Mouse (Mus musculus): ENCODE results near the gene Folr1.

The Folr1 gene

DNA sequence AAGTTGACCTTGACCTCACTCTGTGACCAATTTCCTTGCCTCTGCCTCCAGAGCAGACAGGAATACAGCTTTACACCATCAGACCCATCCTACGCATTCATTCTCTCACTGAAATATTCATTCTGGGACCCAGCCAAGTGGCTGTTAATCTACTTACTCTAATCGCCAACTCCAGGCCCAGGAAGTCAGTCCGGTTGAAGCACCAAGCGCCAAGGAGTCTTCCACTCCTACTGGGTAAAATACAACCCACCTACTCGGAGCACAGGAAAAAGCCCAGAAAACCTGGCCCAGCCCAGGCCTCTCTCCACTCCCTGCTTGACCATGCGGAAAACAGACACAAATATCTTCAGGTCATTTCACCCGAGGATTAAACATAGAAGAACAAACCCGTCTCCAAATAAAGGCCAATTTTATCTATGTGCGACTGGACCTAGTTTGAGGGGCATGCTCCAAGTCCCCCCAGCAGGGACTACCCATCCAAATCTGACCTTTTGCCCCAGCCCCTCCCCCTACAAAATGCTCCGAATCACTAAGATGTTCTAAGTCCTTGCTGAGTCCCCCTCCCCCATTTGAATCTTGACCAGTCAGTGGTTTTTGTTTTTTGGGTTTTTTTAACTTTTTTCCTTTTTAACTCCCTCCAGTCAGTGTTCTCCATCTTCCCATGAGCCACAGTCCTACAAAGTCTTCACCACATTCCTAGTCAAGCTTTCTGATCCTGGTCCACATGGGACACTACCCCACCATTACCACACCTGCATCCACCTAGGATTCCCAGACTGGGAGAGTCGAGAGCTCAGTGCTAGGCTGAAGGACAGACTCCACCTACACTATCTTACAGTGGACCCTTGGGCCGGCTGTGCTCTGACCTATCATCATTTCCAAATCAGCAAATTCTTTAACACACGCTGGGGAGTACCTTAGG lies 2.1 kb downstream of the Folr1 start:
- no peak for DNase-seq (ENCODE audit: low read depth)

DNA sequence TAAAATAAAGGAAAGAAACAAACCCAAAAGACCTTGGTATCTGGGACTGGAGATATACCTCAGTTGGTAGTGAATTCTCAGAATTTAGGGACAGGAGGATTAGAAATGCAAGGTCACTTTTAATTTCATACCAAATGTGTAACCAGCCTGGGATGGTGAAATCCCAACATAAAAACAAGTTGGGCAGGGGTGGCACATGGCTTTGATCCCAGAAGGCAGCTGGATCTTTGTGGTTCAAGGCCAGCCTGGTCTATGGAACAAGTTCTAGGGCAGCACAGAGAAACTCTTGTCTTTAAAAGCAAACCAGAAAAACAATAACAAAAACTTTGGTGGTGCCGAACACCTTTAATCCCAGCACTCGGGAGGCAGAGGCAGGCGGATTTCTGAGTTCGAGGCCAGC lies 3.1 kb downstream of the Folr1 start:
- no peak for DNase-seq (ENCODE audit: low read depth)

DNA sequence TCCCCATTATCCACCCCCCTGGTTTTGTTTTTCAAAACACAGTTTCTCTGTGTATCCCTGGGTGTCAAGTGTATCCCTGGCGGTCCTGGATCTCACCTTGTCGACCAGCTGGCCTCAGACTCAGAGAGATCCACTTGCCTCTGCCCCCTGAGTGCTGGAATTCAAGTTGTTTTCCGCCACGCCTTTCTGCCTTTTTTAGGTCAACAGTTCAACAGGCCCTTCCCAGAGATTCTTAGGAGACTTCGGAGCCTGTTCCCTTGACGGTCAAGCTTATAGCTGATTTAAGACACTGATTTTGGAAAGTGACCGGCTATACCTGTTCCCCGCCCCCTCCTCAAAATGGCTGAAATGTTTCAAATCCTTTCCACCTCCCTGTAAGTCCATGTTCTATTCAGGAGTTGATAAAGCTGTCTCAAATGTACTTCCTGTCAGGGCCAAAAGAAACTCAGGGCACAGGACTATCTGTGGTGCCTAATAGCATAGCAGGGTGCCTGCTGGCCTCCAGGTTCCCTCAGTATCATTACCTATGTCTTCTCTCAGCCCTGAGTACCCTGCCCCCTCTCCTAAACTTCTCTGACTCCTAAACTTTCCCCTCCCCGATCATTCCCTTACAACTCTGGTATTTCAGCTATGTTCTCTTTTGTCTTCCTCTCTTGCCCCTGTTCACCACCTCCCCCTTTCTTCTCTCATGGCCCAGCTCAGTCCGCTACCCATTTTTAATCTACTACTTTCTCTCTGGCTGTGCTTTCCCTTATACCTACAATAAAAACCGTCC lies 3.9 kb downstream of the Folr1 start:
- DNase-seq (ENCODE audit: low read depth), result no peak

DNA sequence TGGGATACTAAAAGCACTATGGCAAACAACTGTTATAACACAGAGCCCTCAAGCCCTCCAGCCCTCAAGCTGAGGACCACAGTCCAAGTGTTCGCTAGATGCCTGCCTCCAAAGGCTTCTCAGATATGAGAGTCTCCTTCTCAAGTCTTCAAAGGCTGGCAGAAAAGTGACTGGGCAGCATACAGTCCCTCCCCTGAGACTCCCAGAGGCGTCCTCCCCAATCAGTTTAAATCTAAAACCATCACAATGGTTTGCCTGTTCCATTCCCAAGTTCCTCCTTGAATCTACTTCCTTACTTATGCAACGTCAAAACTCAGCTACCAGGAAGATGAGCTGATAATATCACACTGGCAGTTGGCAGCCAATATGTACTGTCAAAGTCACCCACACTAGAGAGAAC lies 7.2 kb downstream of the Folr1 start, which contains the start of gene Anapc15:
Anapc15 (plus strand) TSS at position 301 of the 400 bp plus-strand sequence.
- DNase-seq (ENCODE audit: low read depth), result no peak

DNA sequence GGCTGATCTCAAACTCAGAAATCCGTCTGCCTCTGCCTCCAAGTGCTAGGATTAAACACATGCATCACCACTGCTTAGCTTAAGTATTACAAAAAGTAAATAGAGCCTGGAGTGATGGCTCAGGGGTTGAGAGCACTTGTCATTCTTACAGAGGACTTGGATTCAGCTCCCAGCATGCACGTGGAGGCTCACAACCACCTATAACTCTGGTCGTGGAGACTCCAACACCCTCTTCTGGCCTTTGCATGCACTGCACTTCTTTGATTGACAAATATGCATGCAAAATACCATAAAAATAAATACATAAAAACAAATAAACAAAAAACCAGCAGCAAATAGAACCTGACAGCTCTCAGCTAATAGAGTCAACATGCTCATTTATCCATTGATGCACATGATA lies 8.3 kb downstream of the Folr1 start:
- no peak for DNase-seq (ENCODE audit: low read depth)

DNA sequence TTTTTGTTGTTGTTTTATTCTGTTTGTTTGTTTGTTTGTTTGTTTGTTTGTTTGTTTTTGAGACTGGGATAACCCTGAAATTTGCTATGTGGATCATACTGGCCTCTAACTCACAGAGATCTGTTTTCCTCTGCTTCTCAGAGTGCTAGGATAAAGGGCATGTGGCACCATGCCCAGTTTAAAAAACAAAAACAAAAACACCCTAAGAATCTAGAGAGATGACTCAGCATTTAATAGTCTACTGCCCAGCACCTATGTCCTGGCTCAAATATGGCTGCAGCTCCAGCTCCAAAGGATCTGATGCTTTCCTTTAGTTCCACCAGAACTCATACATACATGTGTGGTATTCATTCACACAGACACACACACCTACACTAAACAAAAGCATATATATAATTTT lies 9.6 kb downstream of the Folr1 start:
- no peak for DNase-seq (ENCODE audit: low read depth)

DNA sequence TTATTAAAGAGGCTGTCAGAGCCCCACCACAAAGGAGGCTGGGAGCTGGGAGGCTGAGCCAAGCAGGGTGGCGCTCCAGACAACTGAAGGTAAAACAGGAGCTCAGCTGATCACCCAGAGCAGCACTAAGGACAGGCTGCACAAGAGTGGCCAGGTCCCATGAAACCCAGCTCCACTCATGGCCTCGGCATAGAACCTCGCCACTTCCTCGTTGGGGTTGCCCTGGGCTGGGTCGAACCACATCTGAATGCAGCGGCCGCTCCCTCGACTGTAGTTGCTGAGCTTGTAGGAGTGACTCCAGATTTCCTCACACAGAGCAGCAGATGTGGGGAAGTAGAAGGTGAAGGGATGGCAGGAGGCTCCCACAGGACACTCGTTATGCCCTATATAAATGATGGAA lies 12.2 kb downstream of the Folr1 start:
- no peak for DNase-seq (ENCODE audit: low read depth)

DNA sequence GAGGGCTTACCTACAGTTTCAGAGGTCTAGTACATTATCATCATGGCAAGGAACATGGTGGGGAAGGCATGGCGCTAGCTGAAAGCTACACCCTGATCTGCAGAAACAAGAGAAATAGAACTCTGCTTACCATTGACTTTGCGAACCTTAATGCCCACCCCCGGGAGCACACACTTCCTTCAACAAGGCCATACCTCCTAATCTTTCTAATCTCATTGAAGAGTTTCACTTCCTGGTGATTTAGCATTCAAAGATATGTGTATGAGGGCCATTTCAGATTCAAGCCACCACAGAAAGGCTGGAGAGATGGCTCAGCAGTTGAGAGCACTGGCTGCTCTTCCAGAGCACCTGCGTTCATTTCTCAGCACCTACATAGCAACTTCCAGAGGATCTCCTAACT lies 13.5 kb downstream of the Folr1 start, which contains the start of gene Folr2:
Folr2 (minus strand) TSS at position 101 of the 400 bp plus-strand sequence.
- no peak for DNase-seq (ENCODE audit: low read depth)

DNA sequence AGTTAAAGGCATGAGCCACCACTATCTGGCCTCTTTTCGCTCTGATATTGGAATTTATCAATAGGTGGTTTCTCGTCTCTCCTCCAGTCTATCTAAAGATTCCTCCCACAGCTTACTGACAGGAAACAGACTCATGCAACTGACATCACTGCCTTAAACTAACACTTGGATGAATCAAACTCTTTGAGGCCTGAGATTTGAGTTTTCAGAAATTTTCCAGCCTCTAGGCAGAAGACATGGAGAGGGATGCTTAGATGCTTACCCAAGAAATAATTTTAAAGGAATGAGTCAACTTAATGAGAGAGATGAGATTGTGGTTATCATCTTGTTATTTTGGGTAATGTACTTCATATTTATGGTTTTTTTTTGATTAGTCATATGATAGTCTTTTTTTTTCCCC lies 16.8 kb downstream of the Folr1 start:
- no peak for DNase-seq (ENCODE audit: low read depth)

DNA sequence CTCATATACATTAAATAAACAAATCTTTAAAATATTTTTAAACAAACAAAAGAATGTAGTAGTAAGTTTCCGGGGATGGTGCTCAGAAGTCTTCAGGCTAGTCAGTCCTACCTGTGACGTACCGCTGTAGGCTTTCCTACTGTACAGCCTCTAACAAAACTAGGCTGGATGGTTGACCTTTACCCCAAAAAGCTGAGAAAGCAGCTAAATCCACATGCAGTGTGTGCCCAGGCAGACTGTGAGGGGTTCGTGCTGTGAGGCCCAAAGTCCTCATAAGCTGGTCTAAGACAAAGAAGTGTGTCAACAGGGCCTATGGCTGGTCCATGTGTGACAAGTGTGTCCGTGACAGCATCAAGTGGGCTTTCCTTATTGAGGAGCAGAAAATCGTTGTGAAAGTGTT lies 17.7 kb downstream of the Folr1 start:
- DNase-seq (ENCODE audit: low read depth), result no peak

DNA sequence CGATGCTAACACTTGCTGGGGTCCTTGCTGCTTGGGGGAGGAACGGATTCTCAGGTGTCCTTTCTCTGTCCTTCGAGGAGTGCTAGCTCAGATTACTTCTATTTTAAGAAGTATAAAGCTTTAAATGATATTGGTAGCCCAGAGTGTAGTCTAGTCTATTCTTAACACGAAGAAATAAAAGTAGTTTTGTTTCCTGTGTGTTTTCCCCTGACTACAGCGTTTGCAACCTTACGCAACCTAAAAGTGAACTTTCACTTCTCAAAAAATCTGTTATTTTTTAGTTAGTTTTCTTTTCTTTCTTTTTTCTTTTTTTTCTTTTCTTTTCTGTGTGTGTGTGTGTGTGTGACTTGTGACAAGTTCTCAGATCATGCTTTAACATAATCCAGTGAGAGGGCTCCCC lies 18.9 kb downstream of the Folr1 start:
- no peak for DNase-seq (ENCODE audit: low read depth)

DNA sequence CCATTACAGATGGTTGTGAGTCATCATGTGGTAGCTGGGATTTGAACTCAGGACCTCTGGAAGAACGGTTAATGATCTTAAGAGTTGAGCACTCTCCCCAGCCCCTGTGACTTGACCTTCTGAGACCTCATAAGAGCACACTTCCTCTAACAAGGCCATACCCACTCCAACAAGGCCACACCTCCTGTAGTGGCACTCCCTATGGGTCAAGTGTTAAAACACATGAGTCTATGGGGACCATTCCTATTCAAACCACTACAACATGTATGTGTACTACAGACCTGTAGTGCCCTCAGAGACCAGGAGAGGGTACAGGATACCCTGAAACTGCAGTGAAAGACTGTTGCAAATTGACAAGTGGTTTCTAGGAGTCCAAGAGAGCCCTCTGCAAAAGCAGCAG lies 22.7 kb downstream of the Folr1 start:
- DNase-seq (ENCODE audit: low read depth), result no peak

DNA sequence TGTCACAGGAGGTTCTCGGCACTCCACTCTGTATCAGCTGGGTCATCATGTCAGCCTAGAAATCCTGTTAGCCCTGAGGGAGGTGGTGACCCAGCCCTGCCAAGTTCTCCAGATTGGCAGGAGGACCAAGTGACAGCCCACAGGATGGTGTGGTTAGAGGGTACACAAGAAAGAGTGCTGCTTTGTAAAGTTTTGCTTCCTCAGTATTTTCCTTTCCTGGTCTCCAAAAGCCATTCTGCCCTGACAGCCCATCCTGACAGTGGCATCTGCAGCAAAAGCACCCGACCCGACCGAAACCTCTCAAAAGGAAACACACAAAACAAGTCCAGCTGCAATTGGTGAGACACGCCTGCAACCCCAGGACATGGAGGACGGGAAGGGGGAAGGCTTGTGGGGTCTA lies 26.4 kb downstream of the Folr1 start:
- DNase-seq (ENCODE audit: low read depth), result no peak

DNA sequence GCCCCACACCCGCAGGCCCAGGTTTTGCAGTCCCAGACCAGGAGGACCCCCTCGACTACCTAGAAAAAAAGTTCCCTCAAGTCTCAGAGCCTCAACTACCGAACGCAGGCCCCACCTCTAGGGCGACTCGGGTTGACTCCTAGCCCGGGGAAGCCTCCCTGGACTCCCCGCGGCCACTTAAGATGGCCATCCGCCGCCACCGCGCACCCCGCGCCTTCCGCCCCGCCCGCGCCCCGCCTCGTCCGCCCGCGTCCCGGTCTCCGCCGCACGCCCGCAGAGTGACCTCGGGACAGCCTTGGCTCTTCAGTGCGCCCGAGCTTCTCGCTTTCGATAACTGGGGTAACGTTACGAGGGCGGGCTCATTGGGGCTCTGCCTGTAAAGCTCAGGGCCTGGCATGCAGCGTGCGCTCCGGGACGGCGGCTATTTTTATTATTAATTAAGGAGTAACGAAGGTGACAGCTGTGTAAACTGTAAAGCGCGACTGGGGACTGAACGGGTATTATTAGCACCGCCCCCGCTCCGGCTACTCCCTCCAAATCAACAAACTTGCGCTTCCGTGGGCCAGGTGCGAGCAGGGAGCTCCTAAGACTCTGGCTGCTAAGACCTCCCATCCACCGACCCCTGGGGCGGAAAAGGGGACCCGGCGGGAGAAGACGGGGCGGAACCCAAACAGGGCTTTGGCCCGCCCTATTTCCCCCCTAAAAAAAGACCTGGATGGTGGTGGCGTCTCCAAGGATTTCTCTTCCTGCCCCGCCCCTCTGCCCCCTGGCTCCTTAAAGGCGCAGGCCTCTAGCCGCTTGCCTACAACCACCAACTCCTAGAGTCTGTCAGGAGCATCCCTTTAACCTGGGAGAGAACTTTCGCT lies 32.7 kb downstream of the Folr1 start, which contains the start of gene Inppl1:
Inppl1 (minus strand) TSS at position 624 of the 866 bp plus-strand sequence.
- peak; percentile 51 for DNase-seq (ENCODE audit: low read depth)

DNA sequence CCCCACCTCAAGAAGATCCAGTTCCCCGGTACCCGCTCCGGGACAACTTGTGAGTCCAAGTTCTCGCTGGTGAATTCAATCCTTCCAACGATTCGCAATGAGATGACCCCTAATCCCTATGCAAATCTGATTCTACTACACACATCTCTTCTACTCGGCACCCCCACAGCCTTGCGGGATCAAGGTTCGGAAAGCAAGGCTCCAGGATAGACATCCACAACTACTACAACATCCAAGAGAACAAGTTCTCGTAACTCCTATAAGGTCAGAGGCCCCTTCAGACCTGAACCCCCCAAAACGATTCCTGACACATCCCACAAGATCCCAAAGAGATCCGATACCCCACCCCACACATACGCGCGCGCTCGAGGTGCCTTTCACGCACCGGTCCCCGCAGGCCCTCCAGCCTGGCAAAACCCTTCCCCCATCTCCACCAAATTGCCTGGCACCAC lies 33.4 kb downstream of the Folr1 start:
- no peak for DNase-seq (ENCODE audit: low read depth)

DNA sequence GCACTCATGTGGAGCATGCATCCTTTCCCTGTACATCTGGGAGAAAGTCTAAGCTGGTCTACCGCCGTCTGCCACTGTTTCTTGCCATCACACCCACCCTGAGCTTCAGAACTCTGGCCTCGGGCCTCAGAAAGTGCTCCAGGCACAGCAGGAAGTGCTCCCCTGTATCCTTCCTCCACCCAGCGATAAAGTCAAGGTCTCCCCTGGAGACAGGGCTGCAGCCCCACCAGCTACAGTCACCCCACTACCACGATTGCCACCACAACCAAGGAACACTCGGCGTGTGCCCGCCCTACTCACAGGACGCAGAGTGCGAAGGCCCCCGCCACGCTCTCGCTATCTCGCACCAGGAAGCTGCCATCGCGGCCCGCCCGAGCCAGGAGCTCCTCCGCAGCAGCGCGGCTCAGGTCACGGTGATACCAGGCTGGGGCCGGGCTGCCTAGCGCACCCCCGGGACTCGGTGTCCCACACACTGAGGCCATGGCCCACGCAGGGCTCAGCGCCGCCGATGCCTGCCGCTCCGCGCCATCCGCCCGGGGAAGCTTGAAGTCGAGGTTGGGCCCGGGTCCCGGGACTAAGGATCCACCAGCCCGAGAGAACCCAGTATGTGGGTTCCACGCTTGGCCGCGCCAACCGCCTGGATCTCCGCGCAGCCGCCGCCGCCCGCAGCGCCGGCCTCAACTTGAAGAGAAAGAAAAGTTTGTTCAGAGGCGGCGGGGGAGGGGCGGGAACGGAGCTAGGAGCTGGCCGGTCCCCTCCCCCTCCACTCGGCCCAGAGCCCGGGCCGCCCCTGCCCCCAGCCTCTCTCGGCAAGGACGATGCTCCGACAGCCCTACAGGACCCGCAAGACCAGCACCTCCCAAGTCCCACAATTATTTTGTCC lies 34.1 kb downstream of the Folr1 start:
- peak; percentile 17 for DNase-seq (ENCODE audit: low read depth)

DNA sequence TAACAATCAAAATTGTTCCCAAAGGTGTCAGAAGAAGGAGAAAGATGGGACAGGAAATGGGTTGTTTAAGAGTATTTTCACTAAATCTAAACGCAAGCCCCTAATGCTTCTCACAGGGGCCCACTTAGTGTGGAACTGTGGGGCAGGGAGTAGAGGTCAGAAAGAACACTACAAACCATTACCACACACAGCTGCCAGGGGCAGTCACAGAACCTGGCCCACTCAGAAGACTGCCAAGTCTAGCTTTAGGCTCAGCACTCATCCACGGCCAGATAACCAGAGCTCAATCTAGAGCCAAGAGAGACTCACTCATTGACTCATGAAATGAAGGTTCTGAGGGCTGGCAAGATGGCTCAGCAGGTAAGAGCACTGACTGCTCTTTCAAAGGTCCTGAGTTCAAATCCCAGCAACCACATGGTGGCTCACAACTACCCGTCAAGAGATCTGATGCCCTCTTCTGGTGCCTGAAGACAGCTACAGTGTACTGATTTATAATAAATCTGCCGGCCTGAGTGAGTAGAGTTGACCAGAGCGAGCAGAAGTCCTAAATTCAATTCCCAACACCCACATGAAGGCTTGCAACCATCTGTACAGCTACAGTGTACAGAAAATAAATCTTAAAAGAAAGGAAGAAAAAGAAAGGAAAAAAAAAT lies 35.0 kb downstream of the Folr1 start:
- no peak for DNase-seq (ENCODE audit: low read depth)

DNA sequence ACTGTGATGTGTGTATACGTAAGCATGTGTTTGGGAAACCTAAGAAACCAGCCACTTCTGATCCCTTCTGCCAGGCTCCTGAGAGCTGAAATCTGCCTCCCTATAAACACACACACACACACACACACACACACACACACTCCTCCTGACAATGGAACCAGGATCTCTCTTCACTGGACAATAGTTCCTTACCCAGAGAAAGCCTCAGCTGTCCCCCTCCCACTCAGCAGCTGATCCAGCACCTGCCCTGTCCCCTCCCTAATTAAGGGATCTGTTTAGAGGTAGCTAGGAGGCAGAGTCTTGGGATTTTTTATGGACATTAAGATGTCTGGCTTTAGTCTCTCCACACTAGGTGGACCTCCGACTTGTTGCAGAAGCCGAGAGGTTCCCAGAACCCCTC lies 35.7 kb downstream of the Folr1 start:
- DNase-seq (ENCODE audit: low read depth), result no peak

DNA sequence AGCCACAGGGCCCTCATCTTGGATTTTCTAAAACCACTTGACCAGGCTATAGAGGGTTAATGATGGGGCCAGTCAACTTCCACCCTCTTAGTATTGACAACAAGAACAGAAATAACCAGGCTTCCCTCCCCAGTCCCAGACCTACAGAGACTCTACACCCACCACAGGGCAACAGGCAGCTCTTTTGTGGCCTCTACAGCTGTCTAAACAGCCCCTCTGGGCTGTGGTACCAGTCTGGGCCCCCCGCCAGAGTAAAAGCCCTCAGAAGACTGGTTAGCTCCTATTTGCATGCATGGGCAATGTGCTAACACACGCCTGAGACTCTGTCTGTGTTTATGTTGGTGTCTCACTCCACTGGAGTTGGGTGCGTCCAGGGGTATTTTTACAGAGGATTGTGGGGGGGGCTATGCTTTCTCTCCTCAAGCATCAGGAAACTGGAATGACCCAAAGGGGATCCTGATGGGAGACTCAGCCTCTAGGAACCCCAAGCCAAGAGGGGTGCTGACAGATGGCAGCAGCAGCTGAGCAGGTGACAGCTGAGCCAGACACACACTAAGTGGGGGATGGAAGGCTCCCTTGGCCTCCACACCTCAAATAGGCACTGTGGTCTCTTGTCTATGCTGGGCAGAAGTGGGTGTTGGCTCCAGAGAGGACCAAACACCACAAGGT lies 36.5 kb downstream of the Folr1 start:
- no peak for DNase-seq (ENCODE audit: low read depth)

DNA sequence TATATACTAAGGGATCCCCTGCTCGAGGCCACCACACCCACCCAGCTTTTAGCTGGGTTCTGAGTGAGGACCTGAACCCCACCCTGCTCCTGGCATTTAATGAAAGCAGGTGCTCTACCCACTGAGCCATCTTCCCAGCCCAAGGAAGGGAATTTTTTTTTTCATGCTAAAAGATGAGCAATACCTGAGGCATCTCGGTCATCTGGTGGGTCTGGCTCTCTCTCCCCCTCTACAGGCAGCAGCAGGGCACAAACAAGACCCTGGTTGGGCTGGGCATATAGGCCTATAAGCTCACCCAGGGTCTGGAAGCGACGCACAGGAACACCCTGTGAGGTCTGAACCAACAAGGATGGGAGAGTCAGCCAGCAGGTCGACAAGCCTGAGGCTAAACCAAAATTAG lies 37.2 kb downstream of the Folr1 start:
- DNase-seq (ENCODE audit: low read depth), result no peak

All from c-Kit-positive CD71-positive TER-119-negative erythroid progenitor cells, embryonic 14.5 days (primary cell).